Mouse (Mus musculus) embryonic fibroblast, embryonic 13.5 days (primary cell): ENCODE results near the gene Usp39.

Source experiments
- CTCF ChIP-seq: IDR thresholded peaks from 2 replicates; pipeline ENCODE4 v1.5.1; 2011; ENCODE audit warnings: mild to moderate bottlenecking, control low read depth, low read length, moderate library complexity, borderline replicate concordance; ENCODE audit not compliant: insufficient read depth
- POLR2A ChIP-seq: IDR thresholded peaks from 2 replicates; pipeline ENCODE4 v1.6.1; 2011; ENCODE audit warnings: low read depth, mild to moderate bottlenecking, control low read depth, low read length, moderate library complexity

GRCm38 (mm10) chr6:72352636-72353405 is 7.8 kb upstream of the Usp39 start:
- no peak for TF ChIP-seq POLR2A
- TF ChIP-seq CTCF, result no peak
